ENCODE assay signal across 8 mouse cellular contexts in genomic region chr11:34783587-34784043, GRCm38 (mm10). TPM values are rescaled to one million over a fixed set of nuclear protein-coding genes. Genes with fewer than 3 reads are reported as not detected.
DNase-seq lines count a peak whose midpoint lies in the region; ATAC-seq lines count a peak whose summit lies in the region.

Dock2 (minus strand) TSS chr11:34783892.

- no peak within 1 kb of the TSS for H3K9ac ChIP-seq in kidney, embryonic 14.5 days (ENCODE audit: low read depth, low read length)

- no peaks in the 10 kb centered on the region for H3K4me1 ChIP-seq in kidney, embryonic 14.5 days (ENCODE audit: control insufficient read depth, insufficient read depth, low read length)

- no peaks in the 10 kb centered on the region for H3K27me3 ChIP-seq in kidney, embryonic 14.5 days (ENCODE audit: control insufficient read depth, insufficient read depth, low read length)

- no peak within 1 kb of the TSS for H3K27ac ChIP-seq in kidney, embryonic 14.5 days (ENCODE audit: low read depth, low read length)

- 87% methylated on average over 12 of the region's 12 CpGs for WGBS in kidney, embryonic 14.5 days

- peak; percentile 91 to 94 for ATAC-seq in hematopoietic stem cell, adult 5-6 weeks (replicated peaks in 1 of 2; ENCODE audit: insufficient read depth in 1 of 2, low FRiP score in 2 of 2, low TSS enrichment in 1 of 2, low read depth in 1 of 2, poor library complexity in 2 of 2, severe bottlenecking in 2 of 2)
- peak; percentile 82 for ATAC-seq in megakaryocyte progenitor cell, adult 5-6 weeks (replicated peaks; ENCODE audit: poor library complexity)
- no peak for ATAC-seq in kidney, embryonic 14.5 days (ENCODE audit: low FRiP score, low TSS enrichment)

- no peak within 1 kb of the TSS for H3K4me2 ChIP-seq in kidney, embryonic 14.5 days (replicated peaks; ENCODE audit: low read depth, low read length)

- no peaks in the 10 kb centered on the region for H3K36me3 ChIP-seq in kidney, embryonic 14.5 days (ENCODE audit: control insufficient read depth, insufficient read depth, low read length)

- DNase-seq in right cerebral cortex, postnatal 10 days (ENCODE audit: low spot score in 2 of 2): peak; percentile 22 to 27
- DNase-seq in right cerebral cortex, adult 2 months (ENCODE audit: low spot score in 2 of 2): no peak
- peak; percentile 78 for DNase-seq in thymus, postnatal 4 days
- DNase-seq in frontal cortex, postnatal 36 days (ENCODE audit: low spot score in 2 of 2): no peak
- no peak for DNase-seq in urinary bladder, postnatal 36 days (ENCODE audit: low spot score in 2 of 2)

- no peaks in the 10 kb centered on the region for H3K9me3 ChIP-seq in kidney, embryonic 14.5 days (ENCODE audit: control insufficient read depth, low read length)

- no peak within 1 kb of the TSS for H3K4me3 ChIP-seq in kidney, embryonic 14.5 days (ENCODE audit: low read length)

RNA-seq across cellular contexts. Expression of gene Dock2, which starts in this region (rescaled TPM):
- 177 and 214 TPM in 2 replicates for total RNA-seq in hematopoietic stem cell, adult 5-6 weeks (2017)
- total RNA-seq in megakaryocyte progenitor cell, adult 5-6 weeks (2015): 78.5 and 83.5 TPM in 2 replicates
- 100 and 105 TPM in 2 replicates for total RNA-seq in megakaryocyte progenitor cell, adult 5-6 weeks (2017)
- polyA plus RNA-seq in kidney, embryonic 14.5 days (2014; fragmentation: Nextera tagmentation; extraction: Ambion mirVana): 0.27 and 1.1 TPM in 2 replicates

Comparison
In these comparisons a context has a peak if more than half of its experiments do, and no peak if none do; other contexts are left out.
1. DNase-seq: peak in right cerebral cortex, postnatal 10 days (2 of 2) and thymus, postnatal 4 days (single experiment); none in right cerebral cortex, adult 2 months (0 of 2), frontal cortex, postnatal 36 days (0 of 2) and urinary bladder, postnatal 36 days (0 of 2).